Comparison of ENCODE assay signal across 14 mouse cellular contexts in the genomic region with DNA sequence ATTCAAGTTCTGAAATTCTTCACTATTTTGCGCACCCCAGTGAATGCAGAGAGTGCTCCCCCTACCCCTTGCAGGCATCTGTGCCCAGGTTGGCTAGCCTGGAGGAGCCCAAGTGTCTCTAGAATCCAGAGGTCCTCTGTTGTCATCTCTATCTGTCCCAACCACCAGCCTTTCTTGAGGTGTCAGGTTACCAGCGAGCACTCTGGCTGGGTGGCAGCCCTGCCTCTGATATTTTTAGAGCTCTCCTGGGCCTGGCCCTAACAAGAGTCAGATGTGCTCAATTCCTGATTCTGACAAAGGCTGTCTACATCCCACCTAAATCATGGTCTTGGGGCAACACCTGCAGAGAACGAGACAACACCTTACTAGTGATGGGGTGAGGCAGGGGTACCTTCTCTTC. TPM values are rescaled to one million over a fixed set of nuclear protein-coding genes. Genes with fewer than 3 reads are reported as not detected.
DNase-seq lines count a peak whose midpoint lies in the region; ATAC-seq lines count a peak whose summit lies in the region.
"Had no signal": no experiment of that assay in that cellular context is flagged by ENCODE, and none has a peak within 500 bp of the region (broad histone marks: within the 10 kb centered on the region; RNA-seq: fewer than 3 reads in every experiment).

No protein-coding gene starts in this region.

- peaks cover 37% of the 10 kb centered on the region for H3K4me1 ChIP-seq in lung, embryonic 15.5 days
- H3K4me1 ChIP-seq in embryonic facial prominence, embryonic 14.5 days (ENCODE audit: control insufficient read depth, insufficient read depth, low read length): peaks cover 10% of the 10 kb centered on the region
- H3K4me1 ChIP-seq in heart, embryonic 14.5 days (ENCODE audit: control insufficient read depth in 2 of 2, insufficient read depth in 2 of 2, low read length in 2 of 2): peaks cover 22 to 27% of the 10 kb centered on the region in 2 experiments
- peaks cover 13% of the 10 kb centered on the region for H3K4me1 ChIP-seq in intestine, embryonic 15.5 days (replicated peaks)

- H3K9me3 ChIP-seq in lung, embryonic 15.5 days: no peaks in the 10 kb centered on the region
- no peaks in the 10 kb centered on the region for H3K9me3 ChIP-seq in embryonic facial prominence, embryonic 14.5 days (ENCODE audit: control insufficient read depth, low read length)
- H3K9me3 ChIP-seq in heart, embryonic 14.5 days (ENCODE audit: control insufficient read depth, low read length): no peaks in the 10 kb centered on the region
- no peaks in the 10 kb centered on the region for H3K9me3 ChIP-seq in intestine, embryonic 15.5 days
- H3K9me3 ChIP-seq: forebrain, embryonic 13.5 days; kidney, embryonic 15.5 days; limb, embryonic 13.5 days had no signal

- 50% methylated on average over 3 of the region's 3 CpGs for WGBS in lung, embryonic 15.5 days
- WGBS in embryonic facial prominence, embryonic 14.5 days: 45% methylated on average over 3 of the region's 3 CpGs
- 27% methylated on average over 3 of the region's 3 CpGs for WGBS in heart, embryonic 14.5 days
- WGBS in intestine, embryonic 15.5 days: 52% methylated on average over 3 of the region's 3 CpGs

- peak overlapping the region; percentile 81; the same call in 1 of the 2 replicates for H3K4me2 ChIP-seq in lung, embryonic 15.5 days
- H3K4me2 ChIP-seq in embryonic facial prominence, embryonic 14.5 days (ENCODE audit: low read depth, low read length): no peak overlapping the region
- peak overlapping the region; percentile 46 for H3K4me2 ChIP-seq in heart, embryonic 14.5 days (ENCODE audit: low read length)
- H3K4me2 ChIP-seq in intestine, embryonic 15.5 days (replicated peaks): no peak overlapping the region
- H3K4me2 ChIP-seq: forebrain, embryonic 13.5 days; kidney, embryonic 15.5 days; limb, embryonic 13.5 days had no signal

- H3K9ac ChIP-seq in lung, embryonic 15.5 days: no peak overlapping the region
- no peak overlapping the region for H3K9ac ChIP-seq in embryonic facial prominence, embryonic 14.5 days (ENCODE audit: low read depth, low read length)
- peak overlapping the region; percentile 44; the same call in 1 of the 2 replicates for H3K9ac ChIP-seq in heart, embryonic 14.5 days (ENCODE audit: low read length)
- no peak overlapping the region for H3K9ac ChIP-seq in intestine, embryonic 15.5 days
- H3K9ac ChIP-seq: forebrain, embryonic 13.5 days; kidney, embryonic 15.5 days; limb, embryonic 13.5 days had no signal

- ATAC-seq in lung, embryonic 15.5 days (ENCODE audit: borderline replicate concordance, extremely low read depth, low FRiP score, low TSS enrichment): no peak
- no peak for ATAC-seq in embryonic facial prominence, embryonic 14.5 days (ENCODE audit: low read depth)
- peak; percentile 54; the same call in 1 of the 2 replicates for ATAC-seq in heart, embryonic 14.5 days (ENCODE audit: insufficient number of reproducible peaks, insufficient read depth, low FRiP score, low read depth)
- ATAC-seq in intestine, embryonic 15.5 days: no peak
- ATAC-seq: forebrain, embryonic 13.5 days had no signal

- DNase-seq in lung, postnatal 4 days: no peak
- DNase-seq in embryonic facial prominence, embryonic 14.5 days (ENCODE audit: low spot score): peak; percentile 21
- peak; percentile 15 for DNase-seq in skeletal muscle tissue, adult 2 months (ENCODE audit: low read depth, low spot score)
- no peak for DNase-seq in kidney, postnatal 4 days
- DNase-seq: adrenal gland, postnatal 36 days; cerebellum, adult 11 months; right cerebral cortex, postnatal 4 days had no signal

- peak overlapping the region; percentile 64; the same call in 1 of the 2 replicates for H3K27ac ChIP-seq in lung, embryonic 15.5 days
- no peak overlapping the region for H3K27ac ChIP-seq in embryonic facial prominence, embryonic 14.5 days (replicated peaks; ENCODE audit: low read depth, low read length)
- peak overlapping the region; percentile 80 to 87 for H3K27ac ChIP-seq in heart, embryonic 14.5 days (replicated peaks in 1 of 2; ENCODE audit: control insufficient read depth in 1 of 2, insufficient read depth in 1 of 2, low read depth in 2 of 2, low read length in 2 of 2)
- H3K27ac ChIP-seq in intestine, embryonic 15.5 days: no peak overlapping the region
- H3K27ac ChIP-seq: forebrain, embryonic 13.5 days; kidney, embryonic 15.5 days; limb, embryonic 13.5 days; macrophage had no signal

- no peaks in the 10 kb centered on the region for H3K36me3 ChIP-seq in lung, embryonic 15.5 days
- H3K36me3 ChIP-seq in embryonic facial prominence, embryonic 14.5 days (ENCODE audit: control insufficient read depth, insufficient read depth, low read length): no peaks in the 10 kb centered on the region
- 0 out of 2 replicates have a peak, but pooled peaks cover 4% of the 10 kb centered on the region for H3K36me3 ChIP-seq in heart, embryonic 14.5 days (ENCODE audit: control insufficient read depth, insufficient read depth, low read length)
- H3K36me3 ChIP-seq in intestine, embryonic 15.5 days: no peaks in the 10 kb centered on the region
- H3K36me3 ChIP-seq: kidney, embryonic 15.5 days; limb, embryonic 13.5 days had no signal

- no peaks in the 10 kb centered on the region for H3K27me3 ChIP-seq in lung, embryonic 15.5 days
- H3K27me3 ChIP-seq in embryonic facial prominence, embryonic 14.5 days (replicated peaks; ENCODE audit: control insufficient read depth, insufficient read depth, low read length): no peaks in the 10 kb centered on the region
- no peaks in the 10 kb centered on the region for H3K27me3 ChIP-seq in heart, embryonic 14.5 days (ENCODE audit: control insufficient read depth, insufficient read depth, low read length)
- H3K27me3 ChIP-seq in intestine, embryonic 15.5 days (replicated peaks): no peaks in the 10 kb centered on the region

- H3K4me3 ChIP-seq in lung, embryonic 15.5 days: 0 out of 2 replicates have a peak overlapping the region, but pooled peaks have one; percentile 0
- no peak overlapping the region for H3K4me3 ChIP-seq in embryonic facial prominence, embryonic 14.5 days (ENCODE audit: low read depth, low read length)
- H3K4me3 ChIP-seq in heart, embryonic 14.5 days (ENCODE audit: control insufficient read depth in 1 of 2, insufficient read depth in 1 of 2, low read depth in 1 of 2, low read length in 2 of 2): no peak overlapping the region
- H3K4me3 ChIP-seq in intestine, embryonic 15.5 days (replicated peaks): no peak overlapping the region
- H3K4me3 ChIP-seq: forebrain, embryonic 13.5 days; kidney, embryonic 15.5 days; limb, embryonic 13.5 days had no signal

RNA-seq across cellular contexts. Expression of a gene that starts 2.7 kb away (rescaled TPM):
- polyA plus RNA-seq in lung, embryonic 15.5 days (2015; fragmentation: Nextera tagmentation; extraction: Ambion mirVana): 79.3 and 93.8 TPM in 2 replicates
- polyA plus RNA-seq in embryonic facial prominence, embryonic 14.5 days (2014; fragmentation: Nextera tagmentation; extraction: Ambion mirVana): 35.4 and 38.6 TPM in 2 replicates
- polyA plus RNA-seq in heart, embryonic 14.5 days (2014; fragmentation: Nextera tagmentation; extraction: Ambion mirVana): 35.9 and 37.2 TPM in 2 replicates
- 20.0 and 20.3 TPM in 2 replicates for polyA plus RNA-seq in intestine, embryonic 15.5 days (2015; fragmentation: Nextera tagmentation; extraction: Ambion mirVana)

Comparison
In these comparisons a context has a peak if more than half of its experiments do, and no peak if none do; other contexts are left out.
1. H3K27ac ChIP-seq: peak in lung, embryonic 15.5 days (single experiment) and heart, embryonic 14.5 days (2 of 2); none in embryonic facial prominence, embryonic 14.5 days (single experiment) and intestine, embryonic 15.5 days (single experiment).
2. H3K4me2 ChIP-seq: peak in lung, embryonic 15.5 days (single experiment) and heart, embryonic 14.5 days (single experiment); none in embryonic facial prominence, embryonic 14.5 days (single experiment) and intestine, embryonic 15.5 days (single experiment).
3. DNase-seq: peak in embryonic facial prominence, embryonic 14.5 days (single experiment) and skeletal muscle tissue, adult 2 months (single experiment); none in lung, postnatal 4 days (0 of 2) and kidney, postnatal 4 days (0 of 2).